Mouse (Mus musculus): ENCODE results near the gene Clp1.

The Clp1 gene

GRCm38 (mm10) chr2:84677270-84677967 lies 49.7 kb downstream of the Clp1 start:
- in situ Hi-C loops (cut with MboI; ENCODE audit: unreplicated experiment in 2 of 2) = loop anchor here (5.0 to 10.0 kb wide), 4 partner anchors 35 to 1033 kb away; partner anchors contain the start of genes Clp1 (in 1 of the 2), Smtnl1 (in 1 of the 2), Timm10 (in 1 of the 2) and Zc3h15 (in 1 of the 2)
